Mouse (Mus musculus) ovary, postnatal 10 days (tissue): ENCODE measurements around the gene Atp6v1c2.

Source experiments
- DNase-seq: peaks from one replicate; pipeline ENCODE4 v3.0.0; 2022; ENCODE audit warnings: low spot score

Gene Atp6v1c2

DNA sequence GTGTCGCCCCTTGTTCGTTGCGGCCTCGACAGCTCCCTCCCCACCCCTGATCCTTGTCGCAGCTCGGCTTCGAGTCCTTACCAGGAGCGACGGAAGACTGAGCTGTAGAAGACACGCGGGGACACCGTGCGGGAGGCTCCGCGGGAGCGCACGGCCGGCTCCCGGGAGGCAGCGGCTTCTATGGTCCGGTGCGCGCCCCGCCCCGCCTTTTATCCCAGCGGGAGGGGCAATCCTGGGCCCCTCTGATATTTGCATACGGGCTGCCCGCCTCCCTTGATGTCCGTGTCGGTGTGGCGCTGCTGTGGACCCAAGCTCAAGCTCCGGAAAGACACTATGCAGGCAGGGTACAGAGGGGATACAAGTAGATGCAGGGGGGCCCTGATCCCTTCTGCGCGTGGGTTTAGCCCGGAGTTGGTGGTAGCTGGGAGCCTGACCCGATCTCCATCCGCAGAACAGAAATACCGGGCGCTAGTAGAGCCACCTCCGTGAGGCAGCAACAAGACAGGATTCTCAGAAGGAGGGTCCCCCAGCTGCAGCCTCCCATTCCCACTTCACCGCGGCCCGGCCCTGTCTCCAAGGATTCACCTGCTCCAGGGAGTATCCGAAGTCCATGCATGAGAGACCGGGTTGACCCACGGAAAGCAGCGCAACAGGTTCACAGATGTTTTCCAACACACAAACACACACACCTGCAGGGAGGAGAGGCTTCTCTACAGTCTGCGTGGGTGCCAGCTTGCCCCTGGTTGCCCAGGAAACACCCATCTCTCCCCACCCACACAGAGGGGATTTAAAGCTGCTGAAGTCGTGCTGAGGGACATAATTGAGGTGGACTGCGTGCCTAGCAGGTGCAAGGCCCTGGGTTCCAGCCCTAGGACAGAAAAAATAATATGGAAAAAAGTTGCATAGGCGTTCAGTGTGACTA, 4.3 kb downstream of the Atp6v1c2 start:
- DNase-seq = no peak

DNA sequence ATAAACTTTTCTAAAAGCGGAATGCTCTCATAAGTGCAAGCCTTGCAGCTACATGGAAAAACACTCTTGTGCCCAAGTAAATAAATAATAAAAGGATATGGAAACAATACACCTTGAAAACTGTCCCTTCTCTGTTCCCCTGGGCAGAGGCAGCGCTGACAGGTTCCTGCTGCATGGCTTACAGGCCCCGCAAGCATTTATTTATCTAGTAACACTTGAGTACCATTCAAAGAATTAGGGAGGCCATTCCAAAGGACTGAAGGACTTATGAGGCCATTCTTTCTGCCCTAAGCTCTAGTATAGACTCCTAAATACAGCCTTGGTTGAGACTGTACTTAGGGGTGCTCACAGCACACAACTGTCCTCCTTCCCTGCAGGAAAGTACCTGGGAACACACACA, 10.7 kb downstream of the Atp6v1c2 start:
- no peak for DNase-seq

DNA sequence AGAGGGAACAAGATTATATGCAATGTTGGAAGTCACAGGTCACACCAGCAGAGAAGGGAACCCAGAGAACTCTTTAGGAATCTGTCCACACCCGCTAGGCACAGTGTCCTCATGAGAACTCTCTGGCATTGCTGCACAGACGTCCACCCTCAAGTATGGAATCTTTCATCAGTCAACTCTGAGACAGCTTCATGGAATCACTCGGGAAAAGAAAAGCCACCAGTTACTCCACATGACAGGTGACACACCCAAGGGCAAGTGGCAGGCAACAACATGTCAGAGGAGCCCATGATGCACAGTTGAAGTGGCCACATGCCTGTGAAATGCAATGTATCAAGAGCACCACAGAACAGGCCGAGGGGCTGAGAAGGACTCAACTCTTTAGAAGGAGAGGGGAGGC, 11.2 kb downstream of the Atp6v1c2 start:
- DNase-seq = no peak

DNA sequence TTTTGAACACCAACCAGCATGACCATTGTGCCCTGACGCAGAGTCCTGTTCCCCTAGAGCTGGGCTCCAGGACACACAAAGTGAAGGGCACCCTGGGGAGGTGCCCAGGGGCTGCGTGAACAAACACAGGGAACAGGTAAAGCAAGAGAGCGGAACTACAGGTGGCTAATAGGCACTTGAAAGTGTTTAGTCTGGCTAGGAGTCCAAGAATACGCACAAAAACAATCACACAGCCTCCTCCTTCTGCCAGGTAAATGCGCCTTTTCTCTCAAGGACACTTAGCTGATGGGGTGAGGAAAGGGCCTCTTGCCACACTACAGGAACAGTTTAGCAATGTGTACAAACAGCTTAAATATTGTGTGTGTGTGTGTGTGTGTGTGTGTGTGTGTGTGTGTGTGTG, 13.1 kb downstream of the Atp6v1c2 start:
- DNase-seq = no peak

GRCm38 (mm10) chr12:17310852-17311839, 18.0 kb downstream of the Atp6v1c2 start:
- no peak for DNase-seq

- DNase-seq = no peak
Measured at GRCm38 (mm10) chr12:17308246-17308645, 20.9 kb downstream of the Atp6v1c2 start.

- DNase-seq = no peak
Measured at GRCm38 (mm10) chr12:17305445-17305844, 23.7 kb downstream of the Atp6v1c2 start.

- DNase-seq = no peak
Measured at GRCm38 (mm10) chr12:17299902-17300301, 29.3 kb downstream of the Atp6v1c2 start.

DNA sequence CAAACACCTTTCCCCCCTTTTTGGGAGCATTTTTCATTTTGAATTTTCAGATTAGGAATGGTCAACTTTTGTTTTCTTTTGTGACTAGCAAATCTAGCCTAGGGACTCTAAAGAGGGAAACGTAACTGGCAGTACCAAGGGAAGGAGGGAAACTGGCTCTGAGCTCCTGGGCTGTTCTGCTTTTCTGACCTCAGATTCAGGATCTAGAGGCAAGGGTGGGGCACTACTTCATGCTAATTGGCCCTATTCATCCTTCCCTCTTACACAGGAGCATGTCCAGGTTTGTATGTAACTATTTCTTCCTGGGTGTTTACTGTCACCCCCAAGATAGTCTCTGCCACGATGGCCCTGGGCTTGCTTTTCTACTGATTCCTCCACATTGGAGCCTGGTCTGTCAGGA, 32.3 kb downstream of the Atp6v1c2 start:
- DNase-seq = no peak

DNA sequence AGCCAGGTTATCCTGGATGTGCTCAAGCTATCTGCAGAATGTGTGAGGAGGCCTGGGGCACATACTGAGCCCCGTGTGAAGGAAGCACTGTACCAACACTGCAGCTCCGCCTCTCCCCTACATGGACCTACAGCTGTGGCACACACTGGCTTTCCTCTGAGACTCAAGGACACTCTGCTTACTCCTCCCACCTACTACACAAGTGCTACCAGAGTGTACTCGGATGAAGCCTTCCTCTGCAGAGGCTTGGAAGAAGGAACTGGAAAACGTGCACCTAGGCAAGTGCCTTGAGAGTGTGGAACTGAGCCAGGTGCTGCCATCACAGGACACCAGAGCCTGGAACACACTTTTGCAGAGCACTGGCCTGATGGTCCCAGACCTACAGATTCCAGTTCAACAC, 38.6 kb downstream of the Atp6v1c2 start:
- DNase-seq = no peak

- no peak for DNase-seq
Measured at GRCm38 (mm10) chr12:17289913-17290312, 39.2 kb downstream of the Atp6v1c2 start.

- DNase-seq = no peak
Measured at GRCm38 (mm10) chr12:17289060-17289459, 40.1 kb downstream of the Atp6v1c2 start.

DNA sequence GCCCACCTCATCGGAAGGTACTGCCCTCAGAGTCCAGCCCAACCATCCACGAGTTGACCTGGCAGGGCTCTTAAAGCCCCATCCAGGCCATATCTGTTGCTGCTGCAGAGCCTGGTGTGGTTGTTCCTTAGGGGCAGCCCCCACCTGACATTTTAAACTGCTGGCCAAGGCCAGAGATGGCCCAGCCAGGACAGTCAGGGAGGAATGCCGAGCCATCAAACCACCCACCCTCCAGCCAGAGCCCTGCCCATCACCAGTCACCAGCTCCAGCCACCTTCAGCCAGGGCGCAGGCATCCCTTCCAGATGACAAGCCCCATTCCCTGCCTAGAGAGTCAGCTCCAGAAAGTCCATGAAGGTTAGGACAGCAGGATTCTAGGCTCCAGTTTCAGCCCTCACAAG, 40.7 kb downstream of the Atp6v1c2 start:
- DNase-seq = no peak

DNA sequence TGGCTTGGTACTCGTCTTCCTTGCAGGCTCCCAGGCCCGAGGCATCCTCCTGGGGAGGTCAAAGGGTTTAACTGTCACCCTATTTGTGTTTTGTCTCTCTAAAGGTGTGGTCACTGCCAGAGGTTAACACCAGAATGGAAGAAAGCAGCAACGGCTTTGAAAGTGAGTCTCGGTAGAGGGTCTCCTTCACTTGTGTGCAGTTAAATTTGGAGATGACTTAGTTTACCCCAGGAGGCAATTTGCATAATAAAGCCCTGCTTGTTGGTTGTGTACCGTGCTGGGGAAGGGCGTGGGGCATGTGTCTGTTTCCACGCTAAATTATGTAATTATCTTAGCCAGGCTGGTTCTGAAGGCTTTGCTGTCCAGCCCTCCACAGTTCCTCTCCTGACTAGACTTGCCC, 55.3 kb downstream of the Atp6v1c2 start:
- no peak for DNase-seq

GRCm38 (mm10) chr12:17271272-17271671, 57.9 kb downstream of the Atp6v1c2 start:
- DNase-seq = no peak

- DNase-seq = no peak
Measured at GRCm38 (mm10) chr12:17267316-17267715, 61.8 kb downstream of the Atp6v1c2 start.

DNA sequence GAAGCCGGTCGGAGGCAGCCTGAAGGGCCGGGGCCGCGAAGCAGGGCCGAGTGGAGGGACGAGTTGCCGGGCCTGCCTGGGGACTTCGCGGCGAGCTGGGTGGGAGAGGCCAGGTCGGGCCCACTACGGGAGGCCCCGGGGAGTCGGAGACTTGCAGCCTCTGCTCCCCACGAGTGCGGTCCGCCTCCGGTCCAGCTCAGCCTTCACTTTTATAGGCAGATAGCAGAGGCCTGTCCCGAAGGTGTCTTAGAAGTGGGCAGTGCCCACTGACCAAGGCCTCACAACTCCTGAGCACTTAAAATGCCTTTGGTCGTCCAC, 62.5 kb downstream of the Atp6v1c2 start:
- DNase-seq = no peak

DNA sequence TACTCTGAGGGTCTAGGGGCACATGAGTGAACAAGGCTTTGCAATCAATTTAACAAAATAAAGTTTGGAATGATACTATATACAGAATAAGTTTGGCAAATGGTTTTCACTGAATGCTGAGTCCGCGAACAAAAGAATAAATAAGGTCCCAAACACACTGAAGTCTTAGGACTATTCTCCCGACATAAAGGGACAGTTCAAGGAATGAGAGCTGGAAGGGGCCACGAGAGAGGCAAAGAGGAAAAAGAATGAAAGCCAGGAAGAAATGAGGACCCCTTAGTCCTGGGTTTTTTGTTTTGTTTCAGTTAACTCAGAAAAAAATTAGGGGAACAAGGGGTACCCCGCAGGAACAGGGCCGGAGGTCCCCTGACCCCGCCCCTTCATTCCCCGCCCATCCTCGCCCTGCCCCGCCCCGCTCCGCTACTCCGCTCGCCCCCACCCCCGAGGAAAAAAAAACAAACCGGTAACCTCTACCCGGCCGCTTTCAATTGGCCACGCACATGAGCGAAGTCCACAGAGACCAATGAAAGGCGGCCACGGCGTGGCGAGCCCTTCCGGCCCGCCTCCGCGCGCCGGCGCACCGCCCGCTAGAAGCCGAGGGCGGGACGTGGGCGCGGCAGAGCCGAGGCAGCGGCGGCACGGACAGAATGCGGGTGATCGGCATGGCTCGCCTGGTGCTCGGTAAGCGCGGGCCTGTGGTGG, 63.0 kb downstream of the Atp6v1c2 start, which contains the start of gene Pdia6:
Pdia6 (plus strand) TSS at position 575 of the 702 bp plus-strand sequence.
- peak; percentile 67 for DNase-seq

- no peak for DNase-seq
Measured at GRCm38 (mm10) chr12:17264826-17265225, 64.3 kb downstream of the Atp6v1c2 start.

DNA sequence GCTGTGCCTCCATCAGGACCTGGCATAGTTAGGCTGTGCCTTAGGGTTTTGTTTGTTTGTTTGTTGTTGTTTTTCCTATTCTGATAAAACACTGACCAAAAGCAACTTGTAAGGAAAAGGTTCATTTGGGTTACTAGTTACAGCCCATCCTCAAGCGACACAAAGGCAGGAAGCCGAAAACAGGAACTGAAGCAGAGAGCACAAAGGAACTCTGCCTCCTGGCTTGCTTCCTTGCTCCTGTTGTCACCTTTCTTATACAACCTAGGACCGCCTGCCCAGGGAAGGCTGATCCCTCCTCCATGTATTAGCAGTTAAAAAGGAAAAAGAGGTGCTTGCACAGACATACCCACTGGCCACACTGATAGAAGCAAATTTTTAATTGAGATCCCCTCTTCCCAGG, 65.3 kb downstream of the Atp6v1c2 start:
- DNase-seq = no peak

DNA sequence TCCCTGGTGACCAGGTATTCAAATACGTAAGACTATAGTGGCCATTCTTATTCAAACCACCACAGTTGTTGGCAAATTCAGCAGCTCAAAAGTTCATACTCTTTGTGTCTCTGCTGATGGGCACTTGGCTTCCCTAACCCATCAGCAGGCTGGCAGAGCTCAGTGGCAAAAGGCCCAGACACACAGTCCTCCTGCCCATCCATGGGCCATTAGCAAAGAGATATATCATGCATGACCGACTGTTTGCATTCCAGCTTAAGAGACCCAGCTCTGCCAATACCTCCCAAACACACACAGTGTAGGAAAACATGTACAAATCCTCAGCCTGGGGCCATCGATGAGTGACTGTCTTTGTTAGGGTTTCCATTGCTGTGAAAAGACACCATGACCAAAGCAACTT, 68.2 kb downstream of the Atp6v1c2 start:
- no peak for DNase-seq

DNA sequence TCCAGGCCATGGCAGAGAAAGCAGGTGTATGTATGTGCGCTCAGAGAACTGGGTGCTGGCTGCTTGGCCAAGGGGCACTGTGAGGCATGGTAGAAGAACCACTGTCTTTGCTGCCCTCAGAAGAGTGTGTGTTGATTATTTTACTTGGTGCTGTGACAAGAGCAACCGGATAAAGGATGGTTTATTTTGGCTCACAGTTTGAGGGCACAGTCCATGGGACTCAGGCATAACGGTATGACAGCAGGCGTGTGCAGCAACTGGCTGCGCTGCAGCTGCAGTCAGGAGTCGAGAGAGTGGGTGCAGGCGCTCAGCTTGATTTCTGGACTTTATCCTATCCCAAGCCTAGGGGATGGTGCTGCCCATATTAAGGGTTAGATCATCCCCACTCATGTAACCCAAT, 70.7 kb downstream of the Atp6v1c2 start:
- DNase-seq = no peak
